Mouse (Mus musculus): ENCODE data around the gene Olfr275. TPM values are rescaled to one million over a fixed set of nuclear protein-coding genes. Genes with fewer than 3 reads are reported as not detected.

Gene Olfr275
- total and polyA plus RNA-seq, 3 experiments, result not detected

- Histone ChIP-seq H3K4me1 (ENCODE audit: control insufficient read depth in 1 of 2, insufficient read depth in 2 of 2, low read length in 2 of 2) (no peaks in the 10 kb centered on the region), H3K27me3 (ENCODE audit: control insufficient read depth in 1 of 2, insufficient read depth in 2 of 2, low read length in 2 of 2) (peaks cover 0 to 1% of the 10 kb centered on the region in 2 experiments; a peak in 1 of 4 replicates), H3K79me2 (ENCODE audit: control insufficient read depth, insufficient read depth, low read length, poor library complexity) (no peaks in the 10 kb centered on the region), H3K9ac (ENCODE audit: control insufficient read depth, low read depth, low read length, poor library complexity, severe bottlenecking) (no peak overlapping the region), H3K27ac (ENCODE audit: control insufficient read depth, low read depth, low read length) (no peak overlapping the region), H3K4me3 (ENCODE audit: control insufficient read depth in 1 of 2, insufficient read depth in 1 of 2, low read depth in 2 of 2, low read length in 2 of 2) (no peak overlapping the region), H3K9me3 (replicated peaks; ENCODE audit: insufficient read depth, low read length) (no peaks in the 10 kb centered on the region), H3K36me3 (ENCODE audit: control insufficient read depth in 1 of 2, insufficient read depth in 2 of 2, low read length in 2 of 2) (no peaks in the 10 kb centered on the region)
- no peak for DNase-seq (ENCODE audit: low read depth, low spot score)
- TF ChIP-seq CTCF (IDR thresholded peaks at IDR 0.05 in 2 of 3, conservative IDR thresholded peaks at IDR 0.05 in 1 of 3; ENCODE audit: control insufficient read depth in 1 of 3, insufficient read depth in 1 of 3, low read depth in 2 of 3, low read length in 3 of 3, poor library complexity in 1 of 3, severe bottlenecking in 1 of 3) (no peak), CHD2 (IDR thresholded peaks at IDR 0.05; ENCODE audit: low read length) (no peak), CHD1 (IDR thresholded peaks at IDR 0.05; ENCODE audit: low read depth, low read length) (no peak), RAD21 (IDR thresholded peaks at IDR 0.05; ENCODE audit: low read depth, low read length) (no peak), ZNF384 (IDR thresholded peaks at IDR 0.05; ENCODE audit: low read depth, low read length) (no peak), NRF1 (IDR thresholded peaks at IDR 0.05; ENCODE audit: insufficient read depth, low read depth, low read length, poor library complexity, severe bottlenecking) (no peak), HCFC1 (IDR thresholded peaks at IDR 0.05; ENCODE audit: low read depth, low read length) (no peak), USF1 (IDR thresholded peaks at IDR 0.05; ENCODE audit: low read depth, low read length) (no peak), GATA1 (IDR thresholded peaks at IDR 0.05; ENCODE audit: low read depth, low read length) (no peak), ZC3H11A (IDR thresholded peaks at IDR 0.05; ENCODE audit: low read depth, low read length) (no peak), KAT2A (conservative IDR thresholded peaks at IDR 0.05; ENCODE audit: low read depth, low read length) (no peak), MAX (IDR thresholded peaks at IDR 0.05; ENCODE audit: low read length) (no peak), ZMIZ1 (IDR thresholded peaks at IDR 0.05; ENCODE audit: low read depth, low read length) (no peak), POLR2AphosphoS2 (IDR thresholded peaks at IDR 0.05; ENCODE audit: low read length) (no peak), TAL1 (IDR thresholded peaks at IDR 0.05; ENCODE audit: low read length) (no peak), BHLHE40 (IDR thresholded peaks at IDR 0.05; ENCODE audit: borderline replicate concordance, low read depth, low read length) (no peak), TCF12 (IDR thresholded peaks at IDR 0.05; ENCODE audit: low read depth, low read length) (no peak), MAFK (IDR thresholded peaks at IDR 0.05; ENCODE audit: borderline replicate concordance, low read depth, low read length) (no peak), JUND (IDR thresholded peaks at IDR 0.05; ENCODE audit: low read depth, low read length) (no peak), MXI1 (IDR thresholded peaks at IDR 0.05; ENCODE audit: low read depth, low read length) (no peak)
Observed at GRCm38 (mm10) chr4:52800013-52800412, 14.4 kb upstream of the Olfr275 start.

- Histone ChIP-seq H3K9ac (ENCODE audit: control insufficient read depth, low read depth, low read length, poor library complexity, severe bottlenecking) (no peak overlapping the region), H3K9me3 (replicated peaks; ENCODE audit: insufficient read depth, low read length) (no peaks in the 10 kb centered on the region), H3K4me1 (ENCODE audit: control insufficient read depth in 1 of 2, insufficient read depth in 2 of 2, low read length in 2 of 2) (no peaks in the 10 kb centered on the region), H3K79me2 (ENCODE audit: control insufficient read depth, insufficient read depth, low read length, poor library complexity) (no peaks in the 10 kb centered on the region), H3K36me3 (ENCODE audit: control insufficient read depth in 1 of 2, insufficient read depth in 2 of 2, low read length in 2 of 2) (no peaks in the 10 kb centered on the region), H3K27ac (ENCODE audit: control insufficient read depth, low read depth, low read length) (no peak overlapping the region), H3K4me3 (ENCODE audit: control insufficient read depth in 1 of 2, insufficient read depth in 1 of 2, low read depth in 2 of 2, low read length in 2 of 2) (no peak overlapping the region), H3K27me3 (ENCODE audit: control insufficient read depth in 1 of 2, insufficient read depth in 2 of 2, low read length in 2 of 2) (no peaks in the 10 kb centered on the region; a peak in 1 of 4 replicates)
- peak; percentile 24 for DNase-seq (ENCODE audit: low read depth, low spot score)
- TF ChIP-seq ZC3H11A (IDR thresholded peaks at IDR 0.05; ENCODE audit: low read depth, low read length) (peak; percentile 37; the same call in 1 of the 2 replicates), SMC3 (IDR thresholded peaks at IDR 0.05; ENCODE audit: low read depth, low read length) (peak; percentile 44), POLR2A (IDR thresholded peaks at IDR 0.05; ENCODE audit: control insufficient read depth in 1 of 2, insufficient read depth in 1 of 2, low read depth in 1 of 2, low read length in 2 of 2, poor library complexity in 1 of 2) (no peak), RAD21 (IDR thresholded peaks at IDR 0.05; ENCODE audit: low read depth, low read length) (peak; percentile 67), ZNF384 (IDR thresholded peaks at IDR 0.05; ENCODE audit: low read depth, low read length) (peak; percentile 98), CTCF (IDR thresholded peaks at IDR 0.05 in 2 of 3, conservative IDR thresholded peaks at IDR 0.05 in 1 of 3; ENCODE audit: control insufficient read depth in 1 of 3, insufficient read depth in 1 of 3, low read depth in 2 of 3, low read length in 3 of 3, poor library complexity in 1 of 3, severe bottlenecking in 1 of 3) (peak in 2 of 3 experiments; percentile 16 to 48; a peak in 3 of 6 replicates), TCF12 (IDR thresholded peaks at IDR 0.05; ENCODE audit: low read depth, low read length) (no peak), EP300 (IDR thresholded peaks at IDR 0.05; ENCODE audit: low read depth in 1 of 2, low read length in 2 of 2) (no peak)
Observed at GRCm38 (mm10) chr4:52811871-52812270, 2.5 kb upstream of the Olfr275 start.

Data from MEL (cell line).